Mouse (Mus musculus) liver, embryonic 13.5 days (tissue): ENCODE results near the gene Nedd4. TPM values are rescaled to one million over a fixed set of nuclear protein-coding genes. Genes with fewer than 3 reads are reported as not detected.

Source experiments
- ATAC-seq: fragments of 200-750 bp; cut with Nextera tagmentation; 2 replicates; pipeline ENCODE4 v1.8.0; 2017; ENCODE audit warnings: low read depth, mild to moderate bottlenecking, moderate number of reproducible peaks, moderate library complexity
- DNase-seq: peaks from one replicate; pipeline ENCODE4 v3.0.0; 2022
- H3K27ac ChIP-seq: fragments of 300-500 bp; sonication (generic); 2 replicates; pipeline ENCODE4 v1.5.1; 2015; ENCODE audit warnings: moderate library complexity, mild to moderate bottlenecking, inconsistent platforms
- H3K27me3 ChIP-seq: fragments of 300-500 bp; sonication (generic); 2 replicates; pipeline ENCODE4 v1.6.1; 2015; ENCODE audit warnings: mild to moderate bottlenecking, inconsistent platforms
- H3K36me3 ChIP-seq: fragments of 300-500 bp; sonication (generic); 2 replicates; pipeline ENCODE4 v1.6.1; 2015; ENCODE audit warnings: mild to moderate bottlenecking, inconsistent platforms
- H3K4me1 ChIP-seq: fragments of 300-500 bp; sonication (generic); replicated peaks from 2 replicates; pipeline ENCODE4 v1.6.1; 2015; ENCODE audit warnings: inconsistent platforms
- H3K4me2 ChIP-seq: fragments of 300-500 bp; sonication (generic); 2 replicates; pipeline ENCODE4 v1.6.1; 2015; ENCODE audit warnings: inconsistent platforms, mild to moderate bottlenecking, moderate library complexity
- H3K4me3 ChIP-seq: fragments of 300-500 bp; sonication (generic); replicated peaks from 2 replicates; pipeline ENCODE4 v1.5.1; 2015; ENCODE audit warnings: mild to moderate bottlenecking, inconsistent platforms
- H3K9ac ChIP-seq: fragments of 300-500 bp; sonication (generic); 2 replicates; pipeline ENCODE4 v1.6.1; 2015; ENCODE audit warnings: mild to moderate bottlenecking, inconsistent platforms
- H3K9me3 ChIP-seq: fragments of 300-500 bp; sonication (generic); replicated peaks from 2 replicates; pipeline ENCODE4 v1.6.1; 2016; ENCODE audit warnings: inconsistent platforms
- WGBS: fragments of 180-500 bp; shearing (Covaris S2); methylation state at CpG from one replicate; pipeline ENCODE4 v1.1.7; 2015; ENCODE audit not compliant: insufficient replicate concordance; 5-methylcytosine and 5-hydroxymethylcytosine counted together
- polyA plus RNA-seq: library from polyadenylated mRNA; unstranded; fragments of >200 nt; fragmentation: Nextera tagmentation; extraction: Ambion mirVana; gene quantifications from 2 replicates; pipeline ENCODE4 v1.2.1, GENCODE M21; 2015

Nedd4 gene
- polyA plus RNA-seq, result 114 and 134 TPM in 2 replicates

DNA sequence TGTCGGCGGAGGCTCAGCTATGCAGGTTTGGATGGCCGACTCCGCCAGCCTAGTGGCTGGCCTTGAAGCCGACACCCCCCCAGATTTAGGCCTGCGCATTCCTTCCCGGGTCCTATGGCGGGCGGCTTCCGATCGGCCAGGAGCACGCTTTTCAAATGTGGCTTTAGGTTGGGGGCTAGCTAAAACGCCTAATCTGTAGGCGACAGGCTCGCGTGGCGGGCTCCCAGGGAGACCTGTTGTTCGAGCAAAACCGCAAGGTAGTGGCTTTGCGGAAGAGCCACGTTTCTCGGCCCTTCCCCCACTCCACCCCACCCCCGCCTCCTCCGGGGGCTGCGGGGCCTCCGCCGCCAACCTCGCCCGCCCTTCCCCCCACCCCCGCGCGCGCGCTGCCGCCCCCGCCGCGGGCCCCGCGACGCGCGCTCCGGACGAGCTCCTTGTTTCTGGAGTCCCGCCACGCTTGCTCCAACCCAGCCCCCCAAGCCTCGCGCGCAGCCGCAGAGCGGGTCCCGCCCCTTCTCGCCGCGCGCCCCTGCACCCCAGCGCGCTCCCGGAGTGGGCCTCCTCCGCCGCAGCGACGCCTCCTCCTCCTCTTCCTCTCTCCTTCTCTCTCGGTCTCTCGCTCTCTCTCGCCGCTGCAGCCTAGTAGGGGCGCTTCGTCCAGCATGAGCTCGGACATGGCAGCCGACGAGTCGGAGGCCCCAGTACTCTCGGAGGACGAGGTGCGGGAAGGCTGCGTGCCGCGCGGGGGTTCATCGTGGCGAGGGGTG lies at the start of gene Nedd4:
TSS of gene Nedd4 (plus strand) at position 452 of the 767 bp plus-strand sequence.
- H3K4me3 ChIP-seq, result peak within 1 kb of the TSS; percentile 91
- DNase-seq (peak; percentile 91), ATAC-seq (peak; percentile 90)
- H3K9me3 ChIP-seq, result no peaks in the 10 kb centered on the region
- peak within 1 kb of the TSS; percentile 96 for H3K27ac ChIP-seq
- peak within 1 kb of the TSS; percentile 91 for H3K4me2 ChIP-seq
- peaks cover 65% of the 10 kb centered on the region for H3K4me1 ChIP-seq
- WGBS, result under 1% methylated on average over 64 of the region's 83 CpGs
- peak within 1 kb of the TSS; percentile 98 for H3K9ac ChIP-seq
- H3K27me3 ChIP-seq, result no peaks in the 10 kb centered on the region
- peaks cover 32% of the 10 kb centered on the region for H3K36me3 ChIP-seq

DNA sequence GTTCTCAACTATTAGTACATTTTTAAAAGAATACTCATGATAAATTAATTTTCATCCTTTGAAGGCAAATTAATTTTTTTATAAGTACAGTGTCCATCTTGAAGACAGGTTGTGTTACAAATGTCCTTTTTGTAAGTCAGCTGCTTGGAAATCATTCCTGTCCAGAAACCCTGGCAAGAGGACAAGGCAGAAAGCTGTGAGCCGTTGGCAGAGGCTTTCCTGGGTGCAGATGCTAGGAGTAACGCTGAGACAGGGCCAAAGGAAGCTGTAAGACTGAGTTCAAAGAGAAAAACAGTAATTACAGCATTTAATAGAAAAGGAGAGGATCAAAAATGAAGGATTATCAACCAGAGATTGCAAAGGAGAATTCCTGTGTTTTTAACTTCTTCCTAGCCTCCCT lies 48.3 kb upstream of the Nedd4 start:
- Histone ChIP-seq H3K4me3 (no peak overlapping the region), H3K4me2 (no peak overlapping the region), H3K27me3 (no peaks in the 10 kb centered on the region), H3K27ac (no peak overlapping the region), H3K9ac (no peak overlapping the region), H3K36me3 (peaks cover 32% of the 10 kb centered on the region), H3K9me3 (no peaks in the 10 kb centered on the region), H3K4me1 (peaks cover 5% of the 10 kb centered on the region; the same call in 1 of the 2 replicates)
- DNase-seq (no peak), ATAC-seq (no peak)
- 74% methylated on average over 2 of the region's 2 CpGs for WGBS

DNA sequence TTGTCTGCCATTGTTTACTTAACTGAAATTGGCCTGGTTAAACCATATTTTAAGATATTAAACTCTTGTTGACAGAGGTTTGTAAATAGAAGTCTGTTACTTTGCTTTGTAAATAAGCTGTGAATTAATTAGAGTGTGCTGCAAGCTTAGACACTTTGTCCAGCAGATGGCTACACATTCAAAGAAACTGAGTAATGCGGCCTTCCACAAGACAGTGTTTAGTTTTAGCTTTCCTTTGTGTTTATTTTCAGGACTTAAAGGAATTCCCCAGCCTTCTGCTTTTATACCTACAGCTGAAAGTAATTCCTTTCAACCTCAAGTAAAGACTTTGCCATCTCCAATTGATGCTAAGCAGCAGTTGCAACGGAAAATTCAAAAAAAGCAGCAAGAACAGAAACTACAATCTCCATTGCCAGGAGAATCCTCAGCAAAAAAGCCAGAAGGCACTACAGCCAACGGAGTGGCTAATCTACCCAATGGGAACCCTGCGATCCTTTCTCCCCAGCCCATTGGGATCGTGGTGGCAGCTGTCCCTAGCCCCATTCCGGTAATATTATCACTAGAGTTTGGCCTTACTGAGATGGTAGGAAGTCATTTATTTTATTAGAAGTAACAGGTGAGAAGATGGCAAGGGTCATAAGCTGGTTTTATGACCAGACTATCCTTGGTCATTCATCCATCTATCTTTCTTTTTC lies 47.2 kb upstream of the Nedd4 start:
- no peak overlapping the region for H3K4me2 ChIP-seq
- no peak for ATAC-seq
- H3K27me3 ChIP-seq, result no peaks in the 10 kb centered on the region
- H3K4me3 ChIP-seq, result no peak overlapping the region
- 79% methylated on average over 6 of the region's 6 CpGs for WGBS
- DNase-seq, result no peak
- peaks cover 5% of the 10 kb centered on the region; the same call in 1 of the 2 replicates for H3K4me1 ChIP-seq
- H3K27ac ChIP-seq, result no peak overlapping the region
- peaks cover 37% of the 10 kb centered on the region for H3K36me3 ChIP-seq
- H3K9ac ChIP-seq, result no peak overlapping the region
- H3K9me3 ChIP-seq, result no peaks in the 10 kb centered on the region

DNA sequence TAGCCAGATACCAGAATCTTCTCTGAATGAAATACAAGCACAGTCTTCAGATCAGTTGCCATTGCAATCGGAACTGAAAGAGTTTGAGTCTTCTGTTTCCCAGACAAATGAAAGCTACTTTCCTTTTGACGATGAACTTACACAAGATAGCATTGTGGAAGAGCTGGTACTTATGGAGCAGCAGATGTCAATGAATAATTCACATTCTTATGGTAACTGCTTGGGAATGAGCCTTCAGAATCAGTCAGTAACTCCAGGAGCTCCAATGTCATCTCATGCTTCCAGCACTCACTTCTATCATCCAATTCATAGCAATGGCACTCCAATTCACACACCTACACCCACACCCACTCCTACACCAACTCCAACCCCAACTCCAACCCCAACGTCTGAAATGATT lies 44.1 kb upstream of the Nedd4 start:
- Histone ChIP-seq H3K4me1 (peaks cover 4% of the 10 kb centered on the region; the same call in 1 of the 2 replicates), H3K9me3 (no peaks in the 10 kb centered on the region), H3K27me3 (no peaks in the 10 kb centered on the region), H3K9ac (no peak overlapping the region), H3K4me2 (no peak overlapping the region), H3K36me3 (peaks cover 37% of the 10 kb centered on the region), H3K4me3 (no peak overlapping the region), H3K27ac (no peak overlapping the region)
- WGBS, result 85% methylated on average over 3 of the region's 3 CpGs
- DNase-seq, result no peak
- no peak for ATAC-seq

DNA sequence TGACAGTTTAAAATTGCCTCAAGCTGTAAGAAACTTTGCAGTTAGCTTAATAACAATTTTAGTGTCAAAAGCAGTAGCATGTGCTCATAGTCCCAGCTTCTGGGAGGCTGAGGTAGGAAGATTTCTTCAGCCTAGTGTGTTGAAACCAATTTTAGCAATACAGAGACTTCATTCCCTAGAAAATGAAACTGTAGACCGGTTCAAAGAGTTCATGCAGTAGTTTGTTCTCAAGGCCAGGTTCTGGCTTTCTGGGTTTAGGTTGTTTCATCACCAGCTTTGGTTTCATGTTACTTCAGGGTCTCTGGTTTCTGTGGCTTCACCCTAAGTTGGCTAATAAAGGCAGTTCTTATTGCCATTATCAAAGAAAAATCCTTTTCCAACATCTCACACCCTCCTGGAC lies 38.5 kb upstream of the Nedd4 start:
- WGBS, result 55% methylated on average over 1 of the region's 1 CpGs
- H3K4me3 ChIP-seq, result no peak overlapping the region
- DNase-seq (no peak), ATAC-seq (no peak)
- H3K4me1 ChIP-seq, result peaks cover 5% of the 10 kb centered on the region
- no peak overlapping the region for H3K27ac ChIP-seq
- H3K9ac ChIP-seq, result no peak overlapping the region
- no peak overlapping the region for H3K4me2 ChIP-seq
- H3K27me3 ChIP-seq, result no peaks in the 10 kb centered on the region
- H3K36me3 ChIP-seq, result peaks cover 11% of the 10 kb centered on the region
- no peaks in the 10 kb centered on the region for H3K9me3 ChIP-seq

DNA sequence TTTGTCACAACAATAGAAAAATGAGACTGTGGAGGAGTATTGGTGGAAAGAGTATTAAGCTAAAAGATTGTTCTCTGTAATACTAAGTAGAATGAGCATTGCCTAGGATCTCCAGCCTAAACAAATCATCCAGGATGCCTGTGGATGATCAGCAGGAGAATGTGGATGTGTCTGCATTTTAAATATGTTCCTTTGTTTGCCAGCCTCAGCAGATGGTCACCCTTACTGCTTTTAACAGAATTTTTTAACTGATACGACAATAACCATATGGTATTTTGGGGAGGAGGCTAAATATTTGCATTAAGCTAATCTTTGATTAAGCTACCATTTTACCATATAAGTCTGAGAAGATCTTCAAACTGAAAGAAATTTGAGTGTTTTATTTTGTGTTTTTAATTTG lies 34.5 kb upstream of the Nedd4 start:
- Histone ChIP-seq H3K9ac (no peak overlapping the region), H3K4me1 (peaks cover 11% of the 10 kb centered on the region), H3K27me3 (no peaks in the 10 kb centered on the region), H3K9me3 (no peaks in the 10 kb centered on the region), H3K4me3 (no peak overlapping the region), H3K36me3 (no peaks in the 10 kb centered on the region), H3K4me2 (no peak overlapping the region), H3K27ac (no peak overlapping the region)
- DNase-seq (no peak), ATAC-seq (no peak)
- 72% methylated on average over 1 of the region's 1 CpGs for WGBS

DNA sequence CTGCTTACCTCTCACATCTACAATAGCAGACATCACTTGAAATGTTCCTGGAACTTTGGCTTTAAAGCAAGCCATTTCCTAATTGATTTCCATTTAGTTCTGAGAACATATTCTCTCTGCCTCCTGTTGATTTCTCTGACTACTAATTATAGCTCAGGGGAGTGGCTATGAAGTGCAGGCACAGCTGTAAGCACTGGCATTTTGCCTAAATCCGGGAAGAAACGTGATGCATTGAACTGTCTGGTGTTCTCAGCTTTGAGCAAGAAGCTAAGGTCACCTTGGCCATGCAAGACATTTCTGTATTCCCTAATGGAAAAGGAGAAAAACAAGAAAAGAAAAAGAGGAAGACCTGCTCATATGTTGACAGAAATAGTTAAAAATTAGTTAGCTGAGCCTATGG lies 33.6 kb upstream of the Nedd4 start:
- H3K9me3 ChIP-seq, result no peaks in the 10 kb centered on the region
- no peaks in the 10 kb centered on the region for H3K27me3 ChIP-seq
- no peak overlapping the region for H3K9ac ChIP-seq
- no peak overlapping the region for H3K4me3 ChIP-seq
- peaks cover 11% of the 10 kb centered on the region for H3K4me1 ChIP-seq
- ATAC-seq (no peak), DNase-seq (no peak)
- 25% methylated on average over 2 of the region's 2 CpGs for WGBS
- H3K4me2 ChIP-seq, result no peak overlapping the region
- no peak overlapping the region for H3K27ac ChIP-seq
- no peaks in the 10 kb centered on the region for H3K36me3 ChIP-seq

DNA sequence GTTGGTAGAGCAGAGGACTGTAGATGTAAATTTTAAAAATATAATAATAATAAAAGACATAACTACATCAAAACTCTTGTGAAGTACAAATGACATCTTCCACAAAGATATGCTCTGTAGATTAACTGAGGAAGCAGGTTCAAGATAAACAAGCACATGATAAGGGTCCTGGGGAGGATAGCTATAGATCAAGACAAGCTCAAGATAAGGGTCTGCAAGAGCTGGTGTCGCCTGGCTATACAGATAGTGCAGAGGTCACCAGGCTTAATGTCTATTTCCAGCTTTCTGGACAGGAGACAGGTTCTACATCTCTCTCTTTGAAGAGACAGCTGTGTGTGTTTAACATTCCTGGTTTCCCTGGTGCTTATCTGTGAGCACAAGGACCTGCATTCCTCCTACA lies 29.9 kb upstream of the Nedd4 start:
- H3K27ac ChIP-seq, result no peak overlapping the region
- 4% methylated on average over 1 of the region's 1 CpGs for WGBS
- H3K9ac ChIP-seq, result no peak overlapping the region
- no peak for DNase-seq
- no peaks in the 10 kb centered on the region for H3K27me3 ChIP-seq
- no peak overlapping the region for H3K4me2 ChIP-seq
- peaks cover 11% of the 10 kb centered on the region for H3K4me1 ChIP-seq
- H3K9me3 ChIP-seq, result no peaks in the 10 kb centered on the region
- H3K36me3 ChIP-seq, result no peaks in the 10 kb centered on the region
- no peak for ATAC-seq
- no peak overlapping the region for H3K4me3 ChIP-seq

DNA sequence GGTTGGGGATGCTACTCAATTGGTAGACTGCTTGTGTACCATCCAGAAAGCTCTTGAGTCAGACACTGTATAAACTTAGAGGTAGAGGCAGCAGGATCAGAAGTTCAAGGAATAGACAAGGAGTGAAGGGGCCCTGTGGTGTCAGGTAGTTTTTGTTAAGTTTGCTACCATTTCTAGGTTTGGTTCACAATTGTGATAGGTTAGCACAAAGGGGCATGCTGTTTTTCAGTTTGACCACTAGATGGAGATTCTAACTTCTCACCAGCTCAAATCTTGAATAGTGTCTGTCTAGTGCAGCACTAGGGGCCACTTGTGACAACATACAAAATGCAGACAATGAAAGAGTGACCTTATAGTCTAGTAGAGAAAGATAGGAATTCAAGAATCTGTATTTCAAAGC lies 27.0 kb upstream of the Nedd4 start:
- no peaks in the 10 kb centered on the region for H3K36me3 ChIP-seq
- DNase-seq (no peak), ATAC-seq (no peak)
- no peak overlapping the region for H3K27ac ChIP-seq
- H3K4me1 ChIP-seq, result peaks cover 15% of the 10 kb centered on the region
- H3K4me3 ChIP-seq, result no peak overlapping the region
- no peak overlapping the region for H3K9ac ChIP-seq
- H3K4me2 ChIP-seq, result no peak overlapping the region
- no peaks in the 10 kb centered on the region for H3K9me3 ChIP-seq
- no peaks in the 10 kb centered on the region for H3K27me3 ChIP-seq

DNA sequence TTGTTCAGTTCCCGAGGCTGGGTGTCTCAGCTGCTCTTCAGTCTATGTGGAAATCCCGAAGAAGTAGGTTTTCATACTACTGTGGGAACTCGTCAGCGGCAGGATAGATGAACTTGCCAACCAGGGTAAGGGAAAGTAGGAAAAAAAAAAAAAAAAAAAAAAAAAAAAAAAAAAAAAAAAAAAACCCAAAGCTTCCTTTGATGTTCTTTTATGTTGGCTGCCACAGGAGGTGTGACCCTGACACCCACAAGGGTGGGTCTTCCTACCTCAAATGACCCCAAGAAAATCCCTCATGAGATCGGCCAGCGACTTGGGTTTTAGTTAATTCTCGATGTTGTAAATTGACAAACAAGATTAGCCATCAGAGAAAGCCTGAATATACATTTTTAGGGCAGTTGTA lies 25.6 kb upstream of the Nedd4 start:
- Histone ChIP-seq H3K36me3 (no peaks in the 10 kb centered on the region), H3K9me3 (no peaks in the 10 kb centered on the region), H3K4me3 (no peak overlapping the region), H3K27me3 (no peaks in the 10 kb centered on the region), H3K4me1 (peaks cover 29% of the 10 kb centered on the region), H3K9ac (no peak overlapping the region), H3K27ac (no peak overlapping the region), H3K4me2 (no peak overlapping the region)
- ATAC-seq, result no peak
- DNase-seq, result no peak
- 78% methylated on average over 7 of the region's 7 CpGs for WGBS

DNA sequence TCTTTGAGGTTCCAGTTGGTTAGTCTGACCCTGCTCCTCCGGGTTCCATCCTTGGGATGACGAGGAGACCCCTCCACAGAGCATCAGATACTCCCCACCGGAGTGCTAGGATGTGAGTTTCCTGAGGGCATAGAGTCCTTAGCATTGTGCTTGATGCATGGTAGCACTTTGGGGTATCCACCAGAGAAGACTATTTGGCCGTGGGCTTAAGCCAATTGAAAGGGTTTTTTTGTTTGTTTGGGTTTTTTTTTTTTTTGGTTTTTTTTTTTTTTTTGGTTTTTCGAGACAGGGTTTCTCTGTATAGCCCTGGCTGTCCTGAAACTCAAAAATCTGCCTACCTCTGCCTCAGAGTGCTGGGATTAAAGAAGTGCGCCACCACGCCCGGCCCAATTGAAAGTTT lies 24.9 kb upstream of the Nedd4 start:
- WGBS, result 80% methylated on average over 8 of the region's 8 CpGs
- Histone ChIP-seq H3K4me3 (no peak overlapping the region), H3K27ac (no peak overlapping the region), H3K9ac (no peak overlapping the region), H3K4me1 (peaks cover 27% of the 10 kb centered on the region), H3K9me3 (no peaks in the 10 kb centered on the region), H3K4me2 (no peak overlapping the region), H3K36me3 (no peaks in the 10 kb centered on the region), H3K27me3 (no peaks in the 10 kb centered on the region)
- DNase-seq (no peak), ATAC-seq (no peak)
